9 mouse cellular contexts compared by ENCODE assay signal in the genomic region with DNA sequence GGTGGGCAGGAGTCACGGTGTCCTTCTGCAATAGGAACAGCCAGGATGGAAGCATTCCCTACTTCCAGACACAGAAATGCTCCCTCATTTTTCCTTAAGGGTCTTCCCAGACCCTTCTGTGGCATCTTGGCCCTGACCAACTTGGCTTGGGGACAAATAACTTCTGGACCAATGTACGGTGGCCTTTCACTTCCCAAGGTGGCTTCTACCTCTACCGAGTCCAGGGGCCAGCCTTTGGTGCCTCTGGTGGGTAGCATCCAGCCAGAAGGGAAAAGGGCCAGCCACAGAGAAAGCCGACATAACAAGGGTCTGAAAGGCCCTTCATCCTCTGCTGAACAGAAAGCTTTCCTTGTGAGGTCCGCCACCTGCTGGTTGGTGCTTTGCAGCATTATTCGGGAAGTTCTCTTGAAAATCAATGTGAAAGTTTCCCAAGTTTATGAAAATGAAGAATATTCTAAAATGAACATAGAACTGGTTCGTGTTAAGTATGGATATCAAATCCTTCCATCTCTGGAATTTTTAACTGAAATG. TPM values are rescaled to one million over a fixed set of nuclear protein-coding genes. Genes with fewer than 3 reads are reported as not detected.
DNase-seq lines count a peak whose midpoint lies in the region; ATAC-seq and TF ChIP-seq lines count a peak whose summit lies in the region.
"Had no signal": no experiment of that assay in that cellular context is flagged by ENCODE, and none has a peak within 500 bp of the region (broad histone marks: within the 10 kb centered on the region; RNA-seq: fewer than 3 reads in every experiment).

No protein-coding gene starts in this region.

- H3K9me3 ChIP-seq in liver, embryonic 12.5 days (replicated peaks) = no peaks in the 10 kb centered on the region
- no peaks in the 10 kb centered on the region for H3K9me3 ChIP-seq in limb, embryonic 11.5 days (ENCODE audit: control insufficient read depth, low read length)
- H3K9me3 ChIP-seq: embryonic facial prominence, embryonic 12.5 days had no signal

- H3K36me3 ChIP-seq in liver, adult 2 months (ENCODE audit: control insufficient read depth, insufficient read depth, low read length) = no peaks in the 10 kb centered on the region; the same call in 1 of the 2 replicates
- H3K36me3 ChIP-seq in liver, embryonic 12.5 days = no peaks in the 10 kb centered on the region
- H3K36me3 ChIP-seq in limb, embryonic 11.5 days (ENCODE audit: control insufficient read depth, insufficient read depth, low read length) = no peaks in the 10 kb centered on the region
- H3K36me3 ChIP-seq: embryonic facial prominence, embryonic 12.5 days had no signal

- H3K9ac ChIP-seq in liver, adult 2 months (ENCODE audit: low read depth, low read length) = no peak overlapping the region
- no peak overlapping the region for H3K9ac ChIP-seq in liver, embryonic 12.5 days
- no peak overlapping the region for H3K9ac ChIP-seq in limb, embryonic 11.5 days (ENCODE audit: low read length)
- H3K9ac ChIP-seq: embryonic facial prominence, embryonic 12.5 days had no signal

- 53% methylated on average over 7 of the region's 7 CpGs for WGBS in liver, adult 2 months
- WGBS in liver, embryonic 12.5 days (ENCODE audit: insufficient replicate concordance) = 41% methylated on average over 7 of the region's 7 CpGs
- WGBS in limb, embryonic 11.5 days = 37% methylated on average over 7 of the region's 7 CpGs

- no peaks in the 10 kb centered on the region; the same call in 1 of the 2 replicates for H3K4me1 ChIP-seq in liver, adult 2 months (ENCODE audit: control insufficient read depth, insufficient read depth, low read length)
- peaks cover 30% of the 10 kb centered on the region for H3K4me1 ChIP-seq in liver, embryonic 12.5 days
- H3K4me1 ChIP-seq in limb, embryonic 11.5 days (ENCODE audit: control insufficient read depth, insufficient read depth, low read length) = no peaks in the 10 kb centered on the region; the same call in 1 of the 2 replicates

- peak; percentile 54 for TF ChIP-seq CTCF in liver, adult 2 months (IDR thresholded peaks at IDR 0.05; ENCODE audit: low read depth, low read length)
- peak; percentile 85 for TF ChIP-seq CTCF in brain, embryonic 14.5 days (IDR thresholded peaks at IDR 0.05; ENCODE audit: borderline replicate concordance, extremely low read depth, insufficient read depth, insufficient read length)

- H3K27me3 ChIP-seq in liver, adult 2 months (ENCODE audit: control insufficient read depth, insufficient read depth, low read length) = peaks cover 3% of the 10 kb centered on the region; the same call in 1 of the 2 replicates
- H3K27me3 ChIP-seq in liver, embryonic 12.5 days (replicated peaks) = peaks cover 35% of the 10 kb centered on the region
- no peaks in the 10 kb centered on the region for H3K27me3 ChIP-seq in limb, embryonic 11.5 days (ENCODE audit: control insufficient read depth, insufficient read depth, low read length)
- H3K27me3 ChIP-seq: embryonic facial prominence, embryonic 12.5 days had no signal

- H3K79me2 ChIP-seq in liver, adult 2 months (ENCODE audit: control insufficient read depth, insufficient read depth, low read length) = no peaks in the 10 kb centered on the region

- H3K4me2 ChIP-seq in liver, embryonic 12.5 days = no peak overlapping the region
- no peak overlapping the region for H3K4me2 ChIP-seq in limb, embryonic 11.5 days (ENCODE audit: low read depth, severe bottlenecking)
- H3K4me2 ChIP-seq: embryonic facial prominence, embryonic 12.5 days had no signal

- no peak overlapping the region for H3K27ac ChIP-seq in liver, adult 2 months (replicated peaks; ENCODE audit: insufficient read depth, low read depth, low read length)
- no peak overlapping the region for H3K27ac ChIP-seq in liver, embryonic 12.5 days
- H3K27ac ChIP-seq in limb, embryonic 11.5 days (replicated peaks; ENCODE audit: low read depth, low read length) = no peak overlapping the region
- H3K27ac ChIP-seq: embryonic facial prominence, embryonic 12.5 days had no signal

- DNase-seq in liver, adult 2 months (ENCODE audit: extremely low read depth, low read depth, low spot score) = no peak
- DNase-seq in brain, embryonic 14.5 days (ENCODE audit: low read depth) = peak; percentile 91
- peak; percentile 52 to 77 for DNase-seq in frontal cortex, postnatal 14 days (ENCODE audit: low spot score in 2 of 2)
- DNase-seq in kidney, adult 8-10 months = peak; percentile 42 to 86
- peak; percentile 82 for DNase-seq in limb, embryonic 11.5 days (ENCODE audit: low spot score)
- DNase-seq in right cerebral cortex, adult 18-20 months = peak; percentile 76
- DNase-seq in urinary bladder, postnatal 36 days (ENCODE audit: low spot score in 2 of 2) = peak; percentile 65 to 71

- ATAC-seq in liver, embryonic 12.5 days = no peak
- ATAC-seq in limb, embryonic 11.5 days (ENCODE audit: insufficient number of reproducible peaks, low FRiP score, low TSS enrichment, low read depth) = no peak

- H3K4me3 ChIP-seq in liver, adult 2 months (ENCODE audit: insufficient read depth, low read depth, low read length) = no peak overlapping the region
- no peak overlapping the region for H3K4me3 ChIP-seq in liver, embryonic 12.5 days
- no peak overlapping the region for H3K4me3 ChIP-seq in limb, embryonic 11.5 days (ENCODE audit: low read depth, low read length)
- H3K4me3 ChIP-seq: embryonic facial prominence, embryonic 12.5 days had no signal

- TF ChIP-seq POLR2A in liver, adult 2 months (IDR thresholded peaks at IDR 0.05; ENCODE audit: extremely low read depth, insufficient read depth, low read length) = no peak
- TF ChIP-seq POLR2A in brain, embryonic 14.5 days (IDR thresholded peaks at IDR 0.05; ENCODE audit: borderline replicate concordance, extremely low read depth, insufficient read depth, insufficient read length, poor library complexity, severe bottlenecking) = no peak

RNA-seq across cellular contexts. Expression of a gene that starts 3.1 kb away (rescaled TPM):
- total RNA-seq in liver, adult 2 months (2014; rRNA removed) = 1.5 and 2.0 TPM in 2 replicates
- 0.26 and 0.35 TPM in 2 replicates for polyA plus RNA-seq in liver, adult 2 months (2012; rRNA removed)
- 2.0 and 2.4 TPM in 2 replicates for polyA plus RNA-seq in liver, embryonic 12.5 days (2016; fragmentation: Nextera tagmentation; extraction: Ambion mirVana)
- polyA plus RNA-seq in brain, embryonic 14.5 days (2012; rRNA removed) = 3.0 and 7.7 TPM in 2 replicates
- polyA plus RNA-seq in limb, embryonic 11.5 days (2014; fragmentation: Nextera tagmentation; extraction: Ambion mirVana) = 10.1 and 10.2 TPM in 2 replicates

RNA-seq across cellular contexts. Expression of a gene that starts 42.4 kb away (rescaled TPM):
- total RNA-seq in liver, adult 2 months (2014; rRNA removed) = 10.4 and 11.4 TPM in 2 replicates
- 10.3 and 10.5 TPM in 2 replicates for polyA plus RNA-seq in liver, adult 2 months (2012; rRNA removed)
- 3.8 and 4.3 TPM in 2 replicates for polyA plus RNA-seq in liver, embryonic 12.5 days (2016; fragmentation: Nextera tagmentation; extraction: Ambion mirVana)
- polyA plus RNA-seq in brain, embryonic 14.5 days (2012; rRNA removed) = 8.8 and 9.5 TPM in 2 replicates
- 10.4 and 11.2 TPM in 2 replicates for polyA plus RNA-seq in limb, embryonic 11.5 days (2014; fragmentation: Nextera tagmentation; extraction: Ambion mirVana)
